Mouse (Mus musculus) C2C12 (cell line): ENCODE data around the gene Gucy2d.

ENCODE experiments used
- CEBPB ChIP-seq: IDR thresholded peaks from one replicate; pipeline ENCODE4 v1.6.1; 2011; ENCODE audit warnings: low read depth, mild to moderate bottlenecking, control low read depth, moderate library complexity
- CTCF ChIP-seq: IDR thresholded peaks from one replicate; pipeline ENCODE4 v1.5.1; 2011; ENCODE audit not compliant: control insufficient read depth, insufficient read depth, insufficient read length
- FOSL1 ChIP-seq: IDR thresholded peaks from one replicate; pipeline ENCODE4 v1.8.0; 2011; ENCODE audit warnings: mild to moderate bottlenecking, low read length; ENCODE audit not compliant: poor library complexity, insufficient read depth, severe bottlenecking
- MAX ChIP-seq: IDR thresholded peaks from one replicate; pipeline ENCODE4 v1.6.1; 2011; ENCODE audit warnings: mild to moderate bottlenecking, control low read depth
- MYOD1 ChIP-seq: IDR thresholded peaks from one replicate; pipeline ENCODE4 v1.6.1; 2011; ENCODE audit warnings: low read depth; ENCODE audit not compliant: control insufficient read depth, insufficient read length
- MYOG ChIP-seq: IDR thresholded peaks from one replicate; pipeline ENCODE4 v1.6.1; 2011; ENCODE audit not compliant: control insufficient read depth, insufficient read length; ENCODE audit errors: extremely low read depth
- USF1 ChIP-seq: IDR thresholded peaks from one replicate; pipeline ENCODE4 v1.6.1; 2011; ENCODE audit warnings: low read depth, mild to moderate bottlenecking, control low read depth, moderate library complexity

DNA sequence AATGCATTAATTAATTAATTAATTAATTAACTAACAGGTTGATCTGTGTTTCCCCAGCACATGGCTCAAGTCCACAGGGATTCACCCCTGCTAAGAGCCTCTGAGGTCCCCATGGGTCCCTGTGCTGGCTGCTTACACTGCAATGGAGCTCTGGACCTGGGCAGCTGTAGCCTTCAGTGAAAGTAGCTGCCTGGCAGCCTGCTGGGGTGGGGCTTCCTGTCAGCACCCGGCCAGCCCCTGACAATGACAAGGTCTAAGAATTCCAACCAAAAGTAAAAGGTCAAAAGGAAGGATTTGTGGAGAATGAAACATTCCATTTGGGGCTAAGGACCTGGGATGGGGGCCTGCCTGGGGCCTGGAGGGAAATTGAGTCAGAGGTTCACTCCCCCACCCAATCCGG lies 53.1 kb downstream of the Gucy2d start:
- TF ChIP-seq CTCF (no peak), MYOD1 (no peak), MAX (no peak), CEBPB (no peak), USF1 (no peak), FOSL1 (no peak), MYOG (no peak)
